Mouse (Mus musculus): Measurements from ENCODE around the gene Ear6.
A peak's percentile ranks its signal among the peaks of the same experiment; 100 is the strongest.

Gene Ear6

GRCm38 (mm10) chr14:51895071-51895470, 41.6 kb downstream of the Ear6 start:
- no peak for DNase-seq

- no peak for DNase-seq
These were observed 42.5 kb downstream of the Ear6 start for GRCm38 (mm10) chr14:51896019-51896418.

GRCm38 (mm10) chr14:51896539-51897170, 43.2 kb downstream of the Ear6 start:
- no peak for DNase-seq

GRCm38 (mm10) chr14:51899351-51899750, 45.9 kb downstream of the Ear6 start:
- DNase-seq: no peak

- peak; percentile 50 for DNase-seq
These were observed 49.6 kb downstream of the Ear6 start for GRCm38 (mm10) chr14:51902806-51903710.

- no peak for DNase-seq
These were observed 50.3 kb downstream of the Ear6 start for GRCm38 (mm10) chr14:51903782-51904181.
